22 mouse cellular contexts compared by ENCODE assay signal in the genomic region with DNA sequence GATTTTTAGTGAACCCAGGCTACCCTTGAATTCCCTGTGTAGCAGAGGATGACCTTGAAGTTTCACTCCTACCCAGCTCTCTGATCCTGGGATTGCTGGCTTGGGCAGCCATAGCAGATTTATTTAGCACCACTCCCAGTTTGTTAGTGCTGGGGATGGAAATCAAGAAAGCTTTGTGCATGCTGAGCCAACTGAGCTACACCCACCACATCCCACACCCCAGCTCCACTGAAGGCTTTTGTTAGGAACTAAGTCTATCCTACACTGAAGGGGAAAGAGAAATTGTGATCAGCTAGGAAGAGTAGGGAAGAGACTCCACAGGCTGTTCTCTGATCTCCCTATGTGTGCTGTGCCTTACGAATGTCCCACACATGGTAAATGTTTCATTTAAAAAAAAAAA. TPM values are rescaled to one million over a fixed set of nuclear protein-coding genes. Genes with fewer than 3 reads are reported as not detected.
A peak's percentile ranks its signal among the peaks of the same experiment; 100 is the strongest.
DNase-seq lines count a peak whose midpoint lies in the region; ATAC-seq and TF ChIP-seq lines count a peak whose summit lies in the region.
"Had no signal": no experiment of that assay in that cellular context is flagged by ENCODE, and none has a peak within 500 bp of the region (broad histone marks: within the 10 kb centered on the region; RNA-seq: fewer than 3 reads in every experiment).

No protein-coding gene starts in this region.

- no peak overlapping the region for H3K27ac ChIP-seq in MEL (ENCODE audit: control insufficient read depth, low read depth, low read length)
- H3K27ac ChIP-seq in hindbrain, embryonic 16.5 days (ENCODE audit: low read depth, low read length), result no peak overlapping the region
- H3K27ac ChIP-seq: embryonic facial prominence, embryonic 10.5 days; forebrain, embryonic 13.5 days; heart, adult 2 months; heart, embryonic 15.5 days; hindbrain, embryonic 13.5 days; intestine, embryonic 15.5 days had no signal

- no peak overlapping the region for H3K9ac ChIP-seq in MEL (ENCODE audit: control insufficient read depth, low read depth, low read length, poor library complexity, severe bottlenecking)
- no peak overlapping the region for H3K9ac ChIP-seq in hindbrain, embryonic 16.5 days (ENCODE audit: low read depth, low read length)
- H3K9ac ChIP-seq: forebrain, embryonic 13.5 days; heart, embryonic 15.5 days; hindbrain, embryonic 13.5 days; intestine, embryonic 15.5 days had no signal

- DNase-seq in frontal cortex, adult 2 months (ENCODE audit: extremely low spot score in 1 of 2, low spot score in 1 of 2), result peak; percentile 11 to 38
- no peak for DNase-seq in frontal cortex, postnatal 10 days (ENCODE audit: low spot score in 2 of 2)
- peak; percentile 37 for DNase-seq in right cerebral cortex, adult 18-20 months
- no peak for DNase-seq in right cerebral cortex, postnatal 4 days
- DNase-seq in MEL (ENCODE audit: low read depth, low spot score), result no peak
- peak; percentile 49 for DNase-seq in telencephalon, adult 2 months (ENCODE audit: low read depth, low spot score)
- DNase-seq in lung, adult 2 months, result no peak
- DNase-seq: adrenal gland, adult 2 months; adrenal gland, postnatal 25 days; cerebellum, adult 2 months; cerebellum, postnatal 10 days; gastrocnemius, postnatal 14 days; heart, adult 2 months; heart, postnatal 14 days had no signal

- TF ChIP-seq EP300 in MEL (IDR thresholded peaks at IDR 0.05; ENCODE audit: low read depth in 1 of 2, low read length in 2 of 2), result no peak

- peaks cover 1% of the 10 kb centered on the region; the same call in 1 of the 2 replicates for H3K79me2 ChIP-seq in MEL (ENCODE audit: control insufficient read depth, insufficient read depth, low read length, poor library complexity)

- no peak for TF ChIP-seq CTCF in MEL (IDR thresholded peaks at IDR 0.05 in 2 of 3, conservative IDR thresholded peaks at IDR 0.05 in 1 of 3; ENCODE audit: control insufficient read depth in 1 of 3, insufficient read depth in 1 of 3, low read depth in 2 of 3, low read length in 3 of 3, poor library complexity in 1 of 3, severe bottlenecking in 1 of 3)
- no peak for TF ChIP-seq CTCF in lung, adult 2 months (IDR thresholded peaks at IDR 0.05; ENCODE audit: insufficient read depth, low read length)

- H3K4me2 ChIP-seq in hindbrain, embryonic 16.5 days (ENCODE audit: low read length), result no peak overlapping the region
- H3K4me2 ChIP-seq: forebrain, embryonic 13.5 days; heart, embryonic 11.5 days; heart, embryonic 15.5 days; hindbrain, embryonic 13.5 days; intestine, embryonic 15.5 days had no signal

- H3K4me3 ChIP-seq in MEL (ENCODE audit: control insufficient read depth in 1 of 2, insufficient read depth in 1 of 2, low read depth in 2 of 2, low read length in 2 of 2), result no peak overlapping the region
- no peak overlapping the region for H3K4me3 ChIP-seq in lung, adult 2 months (replicated peaks; ENCODE audit: extremely low read depth, low read depth, low read length)
- no peak overlapping the region for H3K4me3 ChIP-seq in hindbrain, embryonic 16.5 days (ENCODE audit: low read length)
- H3K4me3 ChIP-seq: embryonic facial prominence, embryonic 10.5 days; forebrain, embryonic 13.5 days; heart, adult 2 months; heart, embryonic 15.5 days; hindbrain, embryonic 13.5 days; intestine, embryonic 15.5 days had no signal

- 100% methylated on average over 1 of the region's 1 CpGs for WGBS in lung, adult 2 months
- WGBS in hindbrain, embryonic 16.5 days, result 95% methylated on average over 1 of the region's 1 CpGs

- no peak for ATAC-seq in hindbrain, embryonic 16.5 days
- ATAC-seq: forebrain, embryonic 13.5 days; intestine, embryonic 15.5 days had no signal

- no peaks in the 10 kb centered on the region for H3K4me1 ChIP-seq in MEL (ENCODE audit: control insufficient read depth in 1 of 2, insufficient read depth in 2 of 2, low read length in 2 of 2)
- no peaks in the 10 kb centered on the region for H3K4me1 ChIP-seq in lung, adult 2 months (ENCODE audit: control insufficient read depth, insufficient read depth, low read length)
- H3K4me1 ChIP-seq in hindbrain, embryonic 16.5 days (ENCODE audit: control insufficient read depth, insufficient read depth, low read depth, low read length), result no peaks in the 10 kb centered on the region
- H3K4me1 ChIP-seq: embryonic facial prominence, embryonic 10.5 days; forebrain, embryonic 13.5 days; heart, embryonic 15.5 days; hindbrain, embryonic 13.5 days; intestine, embryonic 15.5 days had no signal

- peaks cover 0 to 2% of the 10 kb centered on the region in 2 experiments; a peak in 2 of 4 replicates for H3K36me3 ChIP-seq in MEL (ENCODE audit: control insufficient read depth in 1 of 2, insufficient read depth in 2 of 2, low read length in 2 of 2)
- H3K36me3 ChIP-seq in hindbrain, embryonic 16.5 days (ENCODE audit: control insufficient read depth, insufficient read depth, low read length), result peaks cover 6% of the 10 kb centered on the region; the same call in 1 of the 2 replicates

- no peaks in the 10 kb centered on the region for H3K9me3 ChIP-seq in MEL (replicated peaks; ENCODE audit: insufficient read depth, low read length)
- no peaks in the 10 kb centered on the region for H3K9me3 ChIP-seq in hindbrain, embryonic 16.5 days (ENCODE audit: control insufficient read depth, low read length)
- H3K9me3 ChIP-seq: embryonic facial prominence, embryonic 10.5 days; forebrain, embryonic 13.5 days; G1E; heart, embryonic 15.5 days; hindbrain, embryonic 13.5 days; intestine, embryonic 15.5 days had no signal

- no peak for TF ChIP-seq POLR2A in MEL (IDR thresholded peaks at IDR 0.05; ENCODE audit: control insufficient read depth in 1 of 2, insufficient read depth in 1 of 2, low read depth in 1 of 2, low read length in 2 of 2, poor library complexity in 1 of 2)
- TF ChIP-seq POLR2A in lung, adult 2 months (IDR thresholded peaks at IDR 0.05; ENCODE audit: borderline replicate concordance, extremely low read depth, low read depth, low read length), result no peak

- no peak for TF ChIP-seq RAD21 in MEL (IDR thresholded peaks at IDR 0.05; ENCODE audit: low read depth, low read length)

- H3K27me3 ChIP-seq in MEL (ENCODE audit: control insufficient read depth in 1 of 2, insufficient read depth in 2 of 2, low read length in 2 of 2), result no peaks in the 10 kb centered on the region
- no peaks in the 10 kb centered on the region for H3K27me3 ChIP-seq in hindbrain, embryonic 16.5 days (replicated peaks; ENCODE audit: control insufficient read depth, insufficient read depth, low read length)
- H3K27me3 ChIP-seq: forebrain, embryonic 13.5 days; heart, embryonic 15.5 days; hindbrain, embryonic 13.5 days; intestine, embryonic 15.5 days had no signal

TF ChIP-seq in MEL, 35 proteins besides CTCF, POLR2A, EP300 and RAD21:
- TF ChIP-seq POLR2AphosphoS5 (IDR thresholded peaks at IDR 0.05; ENCODE audit: borderline replicate concordance, low read depth, low read length) (no peak), MXI1 (IDR thresholded peaks at IDR 0.05; ENCODE audit: low read depth, low read length) (no peak), ZNF384 (IDR thresholded peaks at IDR 0.05; ENCODE audit: low read depth, low read length) (peak; percentile 57; the same call in 1 of the 2 replicates), MAX (IDR thresholded peaks at IDR 0.05; ENCODE audit: low read length) (no peak), MAFK (IDR thresholded peaks at IDR 0.05; ENCODE audit: borderline replicate concordance, low read depth, low read length) (no peak), E2F4 (IDR thresholded peaks at IDR 0.05; ENCODE audit: borderline replicate concordance, low read depth, low read length) (no peak)

RNA-seq across cellular contexts. Expression of a gene that starts 37.4 kb away (rescaled TPM):
- polyA plus RNA-seq in frontal cortex, adult 2 months (2012; rRNA removed), result 6.7 and 7.4 TPM in 2 replicates
- 11.7 and 15.6 TPM in 2 replicates for total RNA-seq in MEL (2012; rRNA removed)
- 10 to 100 TPM; 12.8 to 25.3 TPM for polyA plus RNA-seq in MEL (2012; ENCODE audit: insufficient read depth in 1 of 2, insufficient read length in 2 of 2, low read depth in 1 of 2, low replicate concordance in 2 of 2, missing spikeins in 1 of 2)
- 1.1 and 1.4 TPM in 2 replicates for polyA plus RNA-seq in lung, adult 2 months (2012; rRNA removed)
- 5.9 and 6.7 TPM in 2 replicates for polyA plus RNA-seq in hindbrain, embryonic 16.5 days (2015; fragmentation: Nextera tagmentation; extraction: Ambion mirVana)

RNA-seq across cellular contexts. Expression of a gene that starts 39.0 kb away (rescaled TPM):
- 270 and 323 TPM in 2 replicates for polyA plus RNA-seq in frontal cortex, adult 2 months (2012; rRNA removed)
- total RNA-seq in MEL (2012; rRNA removed), result 167 and 185 TPM in 2 replicates
- polyA plus RNA-seq in MEL (2012; ENCODE audit: insufficient read depth in 1 of 2, insufficient read length in 2 of 2, low read depth in 1 of 2, low replicate concordance in 2 of 2, missing spikeins in 1 of 2), result 100 to 1,000 TPM in 1 of 2 experiments, not detected in 1; 173 TPM
- polyA plus RNA-seq in lung, adult 2 months (2012; rRNA removed), result 23.4 and 23.8 TPM in 2 replicates
- 388 and 458 TPM in 2 replicates for polyA plus RNA-seq in hindbrain, embryonic 16.5 days (2015; fragmentation: Nextera tagmentation; extraction: Ambion mirVana)

RNA-seq across cellular contexts. Expression of a gene that starts 59.6 kb away (rescaled TPM):
- polyA plus RNA-seq in frontal cortex, adult 2 months (2012; rRNA removed), result 0.36 and 0.52 TPM in 2 replicates
- 20.0 and 22.1 TPM in 2 replicates for total RNA-seq in MEL (2012; rRNA removed)
- 10 to 100 TPM in 1 of 2 experiments, not detected in 1; 21.2 TPM for polyA plus RNA-seq in MEL (2012; ENCODE audit: insufficient read depth in 1 of 2, insufficient read length in 2 of 2, low read depth in 1 of 2, low replicate concordance in 2 of 2, missing spikeins in 1 of 2)
- polyA plus RNA-seq in lung, adult 2 months (2012; rRNA removed), result 0.06 and 0.15 TPM in 2 replicates
- 10.5 and 10.8 TPM in 2 replicates for polyA plus RNA-seq in hindbrain, embryonic 16.5 days (2015; fragmentation: Nextera tagmentation; extraction: Ambion mirVana)

Comparison
In these comparisons a context has a peak if more than half of its experiments do, and no peak if none do; other contexts are left out.
1. DNase-seq: peak in frontal cortex, adult 2 months (2 of 2), right cerebral cortex, adult 18-20 months (single experiment) and telencephalon, adult 2 months (single experiment); none in frontal cortex, postnatal 10 days (0 of 2), right cerebral cortex, postnatal 4 days (single experiment), MEL (single experiment) and lung, adult 2 months (single experiment).